Mouse (Mus musculus): ENCODE data around the gene Xlr3b. TPM values are rescaled to one million over a fixed set of nuclear protein-coding genes. Genes with fewer than 3 reads are reported as not detected.
"Not testable (repeated sequence)": the region's sequence is repeated elsewhere in the genome, so short reads cannot be mapped to it uniquely, and the experiment has no call there.

Gene Xlr3b
- polyA plus RNA-seq, 1 experiment: 0.08 TPM

DNA sequence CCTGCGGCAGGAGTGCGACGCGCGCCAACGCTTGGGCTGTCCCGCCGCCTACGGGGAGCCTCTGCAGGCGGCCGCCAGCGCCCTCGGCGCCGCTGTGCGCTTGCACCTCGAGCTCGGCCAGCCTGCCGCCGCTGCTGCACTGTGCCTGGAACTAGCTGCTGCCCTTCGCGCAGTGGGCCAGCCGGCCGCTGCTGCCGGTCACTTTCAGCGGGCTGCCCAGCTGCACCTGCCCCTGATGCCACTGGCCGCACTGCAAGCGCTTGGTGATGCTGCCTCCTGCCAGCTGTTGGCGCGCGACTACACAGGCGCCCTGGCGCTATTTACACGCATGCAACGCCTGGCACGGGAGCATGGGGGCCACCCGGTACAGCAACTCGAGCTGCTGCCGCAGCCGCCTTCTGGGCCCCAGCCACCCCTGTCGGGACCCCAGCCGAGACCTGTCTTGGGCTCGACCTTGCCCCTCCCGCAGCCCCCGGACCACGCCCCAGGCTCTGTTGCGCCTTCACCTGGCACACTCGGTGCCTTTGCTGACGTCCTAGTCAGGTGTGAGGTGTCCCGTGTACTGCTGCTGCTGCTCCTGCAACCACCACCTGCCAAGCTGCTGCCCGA lies 36.7 kb downstream of the Xlr3b start:
- Histone ChIP-seq H3K4me3 (ENCODE audit: low read depth, low read length) (peak overlapping the region; percentile 83), H3K27ac (ENCODE audit: insufficient read depth, low read depth, low read length) (peak overlapping the region; percentile 90)
- 12% methylated on average over 51 of the region's 51 CpGs for WGBS

DNA sequence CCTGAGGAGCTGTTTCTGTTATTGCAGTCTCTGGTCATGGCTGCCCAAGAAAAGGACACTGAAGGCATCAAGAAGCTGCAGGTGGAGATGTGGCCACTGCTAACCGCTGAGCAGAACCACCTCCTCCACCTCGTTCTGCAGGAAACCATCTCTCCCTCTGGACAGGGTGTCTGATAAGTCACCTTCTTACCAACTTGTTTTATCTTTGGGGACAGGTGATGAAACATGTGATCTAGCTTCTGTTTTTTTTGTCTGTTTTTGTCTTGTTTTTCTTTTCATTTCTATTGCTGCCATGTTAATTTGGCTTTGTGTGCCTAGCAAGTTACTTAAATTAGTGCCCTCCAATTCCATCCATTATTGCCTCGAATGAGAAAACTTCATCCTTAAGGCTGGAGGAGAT lies 37.3 kb downstream of the Xlr3b start:
- Histone ChIP-seq H3K36me3 (ENCODE audit: control insufficient read depth, insufficient read depth, low read length) (no peaks in the 10 kb centered on the region), H3K27me3 (ENCODE audit: control insufficient read depth, insufficient read depth, low read length) (no peaks in the 10 kb centered on the region), H3K4me3 (ENCODE audit: low read depth, low read length) (peak overlapping the region; percentile 83), H3K27ac (ENCODE audit: insufficient read depth, low read depth, low read length) (no peak overlapping the region), H3K4me1 (ENCODE audit: control insufficient read depth, insufficient read depth, insufficient read length, low read length) (peaks cover 2% of the 10 kb centered on the region; the same call in 1 of the 2 replicates)
- 15% methylated on average over 3 of the region's 3 CpGs for WGBS
- TF ChIP-seq CTCF (IDR thresholded peaks at IDR 0.05; ENCODE audit: extremely low read depth, insufficient read length, insufficient replicate concordance, low read depth, low read length) (no peak), POLR2A (IDR thresholded peaks at IDR 0.05; ENCODE audit: low read depth, low read length) (no peak)

More for the DNA sequence above, 36.7 kb downstream of the Xlr3b start:
- no peaks in the 10 kb centered on the region for H3K36me3 ChIP-seq (ENCODE audit: control insufficient read depth, insufficient read depth, low read length)
- H3K4me1 ChIP-seq (ENCODE audit: control insufficient read depth, insufficient read depth, insufficient read length, low read length): peaks cover 2% of the 10 kb centered on the region; the same call in 1 of the 2 replicates
- no peaks in the 10 kb centered on the region for H3K27me3 ChIP-seq (ENCODE audit: control insufficient read depth, insufficient read depth, low read length)
- TF ChIP-seq POLR2A (IDR thresholded peaks at IDR 0.05; ENCODE audit: low read depth, low read length) (no peak), CTCF (IDR thresholded peaks at IDR 0.05; ENCODE audit: extremely low read depth, insufficient read length, insufficient replicate concordance, low read depth, low read length) (no peak)

DNA sequence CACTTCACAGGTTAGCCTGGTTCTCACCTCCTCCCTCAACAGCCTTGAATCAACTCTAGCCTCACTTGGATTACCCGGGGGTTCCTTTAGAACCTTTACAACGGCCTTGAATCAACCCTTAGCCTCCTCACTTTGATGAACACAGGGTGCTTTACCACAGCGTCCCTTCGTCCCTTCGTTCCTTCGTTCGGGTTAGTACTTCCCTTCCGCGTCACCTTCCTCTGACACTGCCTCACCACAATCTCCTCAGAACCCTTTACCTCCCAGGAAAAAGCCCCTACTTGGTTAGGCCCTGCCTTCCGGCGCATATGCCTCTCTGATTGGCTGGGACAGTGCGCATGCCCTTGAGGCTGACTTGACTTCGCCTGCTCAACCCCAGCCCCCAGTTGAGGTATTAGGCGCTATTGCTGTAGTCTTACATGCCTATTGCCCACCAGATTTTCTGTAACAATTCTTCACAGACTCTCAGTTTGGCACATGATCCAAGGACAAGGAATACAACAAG lies 50.9 kb downstream of the Xlr3b start, which contains the start of gene Xlr4c:
Xlr4c (minus strand) TSS at position 310 of the 505 bp plus-strand sequence.
- WGBS: 74% methylated on average over 13 of the region's 14 CpGs
- not testable (repeated sequence) for H3K4me1 ChIP-seq (ENCODE audit: control insufficient read depth, insufficient read depth, insufficient read length, low read length); H3K27ac ChIP-seq (ENCODE audit: insufficient read depth, low read depth, low read length); H3K36me3 ChIP-seq (ENCODE audit: control insufficient read depth, insufficient read depth, low read length); H3K4me3 ChIP-seq (ENCODE audit: low read depth, low read length); H3K27me3 ChIP-seq (ENCODE audit: control insufficient read depth, insufficient read depth, low read length)

Other genes starting within 250 kb of the Xlr3b start
- 0.03 and 0.18 TPM in 2 replicates for gene Zfp185, start 204.9 kb upstream of the Xlr3b start, polyA plus RNA-seq (2012; rRNA removed)
- not detected in 2 replicates for gene Pnma5, start 155.1 kb upstream of the Xlr3b start, polyA plus RNA-seq (2012; rRNA removed)
- gene Pnma3, start 127.4 kb upstream of the Xlr3b start, polyA plus RNA-seq (2012; rRNA removed): not detected in 2 replicates
- gene Xlr4a, start 109.7 kb upstream of the Xlr3b start, polyA plus RNA-seq (2012; rRNA removed): not detected in 2 replicates
- gene Xlr3a, start 95.1 kb upstream of the Xlr3b start, polyA plus RNA-seq (2012; rRNA removed): 0.38 TPM in 1 of 2 replicates, not detected in the other
- gene Gm14685, start 75.2 kb upstream of the Xlr3b start, polyA plus RNA-seq (2012; rRNA removed): 0.06 TPM in 1 of 2 replicates, not detected in the other
- not detected in 2 replicates for gene Xlr5b, start 43.4 kb upstream of the Xlr3b start, polyA plus RNA-seq (2012; rRNA removed)
- not detected in 2 replicates for gene DXBay18, start 42.8 kb upstream of the Xlr3b start, polyA plus RNA-seq (2012; rRNA removed)
- not detected in 2 replicates for gene Spin2d, start 15.2 kb upstream of the Xlr3b start, polyA plus RNA-seq (2012; rRNA removed)
- not detected in 2 replicates for gene Xlr4b, start 22.1 kb downstream of the Xlr3b start, polyA plus RNA-seq (2012; rRNA removed)
- 20.7 and 29.4 TPM in 2 replicates for gene F8a, start 36.1 kb downstream of the Xlr3b start, polyA plus RNA-seq (2012; rRNA removed)
- not detected in 2 replicates for gene Xlr4c, start 50.9 kb downstream of the Xlr3b start, polyA plus RNA-seq (2012; rRNA removed)
- gene Xlr3c, start 73.2 kb downstream of the Xlr3b start, polyA plus RNA-seq (2012; rRNA removed): not detected in 2 replicates
- not detected in 2 replicates for gene Xlr5a, start 100.8 kb downstream of the Xlr3b start, polyA plus RNA-seq (2012; rRNA removed)
- gene Xlr5c, start 100.8 kb downstream of the Xlr3b start, polyA plus RNA-seq (2012; rRNA removed): not detected in 2 replicates
- not detected in 2 replicates for gene Gm45015, start 144.6 kb downstream of the Xlr3b start, polyA plus RNA-seq (2012; rRNA removed)
- 2.1 and 2.2 TPM in 2 replicates for gene Zfp275, start 150.4 kb downstream of the Xlr3b start, polyA plus RNA-seq (2012; rRNA removed)
- gene Gm18336, start 206.5 kb downstream of the Xlr3b start, polyA plus RNA-seq (2012; rRNA removed): not detected in 2 replicates
- 0.79 and 1.1 TPM in 2 replicates for gene Zfp92, start 218.9 kb downstream of the Xlr3b start, polyA plus RNA-seq (2012; rRNA removed)
- 2.4 and 5.4 TPM in 2 replicates for gene Trex2, start 243.1 kb downstream of the Xlr3b start, polyA plus RNA-seq (2012; rRNA removed)